Mouse (Mus musculus) WW6 (cell line): ENCODE results near the gene Tenm4.
A peak's percentile ranks its signal among the peaks of the same experiment; 100 is the strongest.

Experiments
- DNase-seq: peaks from one replicate; pipeline ENCODE4 v3.0.0-alpha.2; 2013; ENCODE audit warnings: low read depth, low spot score

The Tenm4 gene

GRCm38 (mm10) chr7:96474560-96475089, 303.6 kb downstream of the Tenm4 start:
- no peak for DNase-seq

DNA sequence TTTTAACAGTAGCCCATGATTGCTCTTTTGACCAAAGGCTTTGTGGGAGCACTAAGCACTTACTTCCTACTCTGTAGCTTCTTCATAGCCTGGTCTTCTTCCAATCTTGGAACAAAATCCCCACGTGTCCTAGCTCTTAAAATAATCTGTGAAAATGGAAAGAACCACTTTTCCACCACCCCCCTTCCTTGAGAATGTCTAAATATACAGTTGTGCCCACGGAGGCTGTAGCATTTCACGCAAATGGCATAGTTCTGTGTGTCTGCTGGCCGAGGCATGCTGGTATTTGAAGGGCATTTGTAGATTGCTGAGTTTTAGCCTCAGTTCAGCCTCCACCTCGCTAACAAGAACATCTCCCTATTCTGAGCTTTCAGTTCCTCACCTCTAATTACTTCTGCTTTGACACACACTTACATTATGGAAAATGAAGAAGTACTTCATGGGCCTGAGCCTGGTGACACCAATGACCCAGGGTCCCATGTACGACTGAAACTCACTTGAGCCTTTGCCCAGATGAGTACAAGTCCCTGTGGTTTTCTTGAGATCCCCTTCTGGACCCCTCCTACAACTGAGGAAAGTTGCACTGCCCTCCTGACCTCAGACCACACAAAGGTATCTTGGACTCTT, 306.1 kb downstream of the Tenm4 start:
- DNase-seq, result no peak

GRCm38 (mm10) chr7:96479139-96479538, 308.1 kb downstream of the Tenm4 start:
- DNase-seq, result no peak

- no peak for DNase-seq
Observed at GRCm38 (mm10) chr7:96480351-96480983, 309.4 kb downstream of the Tenm4 start.

- DNase-seq, result no peak
Observed at GRCm38 (mm10) chr7:96482953-96483352, 311.9 kb downstream of the Tenm4 start.

GRCm38 (mm10) chr7:96484006-96484581, 313.0 kb downstream of the Tenm4 start:
- no peak for DNase-seq

DNA sequence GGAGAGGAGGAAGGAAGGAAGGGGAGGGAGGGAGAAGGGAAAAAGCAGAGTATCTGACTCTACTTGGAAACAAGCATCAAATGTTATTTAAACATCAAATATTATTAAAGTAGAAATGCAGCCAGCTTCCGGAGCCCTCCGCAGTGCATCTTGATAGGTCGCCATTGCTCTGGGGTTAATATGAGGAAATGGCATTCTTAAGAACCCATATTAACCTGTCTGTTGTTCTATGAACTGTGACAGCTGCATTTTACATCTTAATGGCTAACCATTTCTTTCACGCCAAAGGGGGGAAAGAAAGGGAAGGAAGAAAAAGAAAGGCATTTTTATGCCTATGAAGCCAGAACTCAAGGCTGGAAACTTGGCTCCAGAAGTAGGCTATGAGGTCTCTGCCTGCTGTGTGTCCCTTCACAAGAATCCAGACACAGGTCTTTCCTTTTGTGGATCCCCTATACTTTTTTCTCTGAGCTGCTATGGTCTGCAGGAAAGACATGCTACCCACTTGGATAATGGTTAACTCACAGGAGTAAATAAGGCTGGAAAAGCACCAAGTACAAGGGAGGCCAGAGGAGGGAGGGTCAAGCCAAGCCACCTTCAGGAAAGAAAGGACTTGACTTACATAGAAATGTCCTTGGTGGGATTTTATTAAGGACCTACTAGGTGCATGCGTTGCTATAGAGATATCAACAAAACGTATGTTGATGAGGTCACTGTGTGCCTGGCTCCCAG, 318.5 kb downstream of the Tenm4 start:
- DNase-seq, result no peak

- no peak for DNase-seq
Observed at GRCm38 (mm10) chr7:96491896-96492295, 320.9 kb downstream of the Tenm4 start.

DNA sequence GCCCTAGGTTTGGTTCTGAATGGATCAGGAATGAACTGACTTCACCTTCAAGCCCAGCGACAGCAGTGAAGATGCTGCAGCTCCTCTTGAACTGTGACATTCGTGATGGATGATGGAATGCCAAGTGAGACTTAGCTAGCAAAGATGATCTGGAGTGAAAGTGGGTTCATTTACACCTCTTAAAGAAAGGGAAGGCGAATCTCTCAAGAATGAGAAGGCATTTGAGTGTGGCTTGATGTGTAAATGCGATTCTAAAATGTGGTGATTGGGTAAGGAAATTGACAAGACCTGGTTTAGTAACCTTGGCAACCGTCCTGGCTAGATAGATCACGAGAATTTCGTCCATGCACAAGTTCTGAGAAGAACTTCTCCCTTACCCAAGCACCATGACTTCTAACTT, 321.6 kb downstream of the Tenm4 start:
- DNase-seq, result no peak

DNA sequence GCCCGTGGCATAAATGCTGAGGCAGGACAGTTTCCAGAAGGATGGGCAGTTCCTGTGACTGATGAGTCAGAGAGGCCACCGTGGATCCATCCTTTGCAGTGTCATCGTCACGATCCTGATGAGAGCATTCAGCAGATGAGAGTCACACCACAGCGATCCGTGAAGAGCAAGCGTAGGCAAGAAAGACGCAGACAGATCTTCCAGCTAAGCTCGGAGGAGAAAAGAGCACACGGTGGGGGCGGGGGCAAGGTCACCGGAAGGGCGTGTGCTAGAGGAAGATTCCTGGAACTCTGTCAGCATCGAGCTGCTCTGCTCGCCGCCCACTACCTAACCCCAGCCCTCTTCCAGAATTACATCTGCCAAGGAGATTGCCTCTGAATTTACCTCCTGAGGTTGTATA, 323.0 kb downstream of the Tenm4 start:
- DNase-seq, result peak; percentile 29

GRCm38 (mm10) chr7:96500108-96500507, 329.1 kb downstream of the Tenm4 start:
- DNase-seq, result no peak

DNA sequence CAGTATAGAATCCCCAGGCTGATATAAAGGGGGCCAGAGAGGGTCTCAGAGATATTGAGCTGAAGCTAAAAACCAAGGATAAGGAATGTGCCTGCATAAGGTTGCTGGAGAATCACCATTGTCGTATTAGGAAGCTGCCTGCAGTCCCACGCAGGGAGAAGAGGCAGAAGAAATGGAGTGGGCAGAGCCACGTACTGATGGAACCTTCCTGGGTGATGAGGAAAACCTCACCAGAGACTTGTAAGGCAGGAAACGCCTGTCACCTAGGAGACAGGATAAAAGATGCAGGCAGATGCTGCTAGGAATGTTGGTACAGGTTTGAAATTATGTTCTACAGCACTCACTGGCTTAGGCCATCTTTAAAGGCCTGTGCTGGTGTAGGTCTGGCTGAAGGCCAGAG, 329.8 kb downstream of the Tenm4 start:
- no peak for DNase-seq

DNA sequence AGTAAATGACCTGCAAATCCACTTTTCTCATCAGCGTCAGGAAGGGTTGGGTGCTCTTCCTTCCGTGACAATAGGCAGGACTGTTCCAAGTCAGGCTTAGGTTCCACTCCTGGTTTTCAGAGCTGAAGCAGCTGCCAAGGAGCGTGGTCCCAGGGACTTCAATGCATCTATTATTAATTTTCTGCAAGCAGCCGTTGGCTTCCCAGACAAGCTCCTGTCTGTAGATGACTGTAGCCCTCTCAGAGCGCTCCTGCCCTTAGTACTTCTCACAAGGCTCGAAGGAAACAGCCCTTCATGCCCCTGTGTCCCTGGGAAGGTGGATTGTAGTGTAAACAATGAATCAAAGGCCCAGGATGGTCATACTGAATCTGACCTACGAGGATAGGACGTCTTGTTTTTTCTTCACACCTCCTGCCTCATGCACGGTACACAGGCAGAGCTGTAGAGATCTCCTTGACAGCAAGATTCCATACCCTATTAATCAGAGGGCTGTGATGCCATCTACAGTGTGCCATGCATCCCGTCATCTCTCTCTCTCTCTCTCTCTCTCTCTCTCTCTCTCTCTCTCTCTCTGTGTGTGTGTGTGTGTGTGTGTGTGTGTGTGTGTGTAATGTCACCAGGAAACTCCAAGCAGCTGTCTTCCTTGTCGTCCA, 331.4 kb downstream of the Tenm4 start:
- no peak for DNase-seq

DNA sequence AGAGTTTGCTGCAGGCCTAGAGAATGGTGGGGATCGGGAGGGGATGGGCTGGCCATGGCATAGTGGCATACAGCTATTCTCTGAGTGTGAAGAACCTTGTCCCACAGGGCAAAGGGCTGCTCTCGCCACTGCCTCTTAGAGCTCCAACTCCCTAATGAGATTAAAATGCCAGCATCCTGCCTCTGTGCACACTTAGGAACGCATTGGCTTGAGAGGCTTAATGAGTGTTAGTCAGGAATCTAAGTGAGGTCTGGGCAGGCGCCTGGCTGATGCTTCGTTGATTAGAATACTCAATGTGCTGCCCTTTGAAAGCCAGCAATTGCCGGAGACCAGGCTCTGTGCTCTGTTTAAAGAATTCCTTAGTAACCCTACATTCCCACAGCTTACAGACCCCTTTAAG, 334.5 kb downstream of the Tenm4 start:
- DNase-seq, result no peak

DNA sequence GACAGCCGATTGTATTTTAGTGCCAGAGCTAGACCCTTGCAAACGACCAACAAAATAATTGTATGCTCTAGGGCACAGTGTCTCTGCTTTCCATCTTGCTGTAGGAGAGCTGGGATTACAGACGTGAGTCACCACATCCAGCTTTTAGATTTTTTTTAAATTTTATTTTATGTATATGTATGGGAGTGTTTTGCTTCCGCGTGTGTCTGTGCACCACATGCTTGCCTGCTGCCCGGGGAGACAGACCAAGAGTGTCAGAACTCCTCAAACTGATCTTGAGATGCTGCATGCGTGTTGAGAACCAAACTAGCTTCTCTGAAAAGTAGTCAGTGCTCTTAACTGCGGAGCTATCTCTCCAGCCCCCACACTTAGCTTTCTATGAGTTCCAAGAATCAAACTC, 336.0 kb downstream of the Tenm4 start:
- no peak for DNase-seq

GRCm38 (mm10) chr7:96510396-96510795, 339.4 kb downstream of the Tenm4 start:
- no peak for DNase-seq

DNA sequence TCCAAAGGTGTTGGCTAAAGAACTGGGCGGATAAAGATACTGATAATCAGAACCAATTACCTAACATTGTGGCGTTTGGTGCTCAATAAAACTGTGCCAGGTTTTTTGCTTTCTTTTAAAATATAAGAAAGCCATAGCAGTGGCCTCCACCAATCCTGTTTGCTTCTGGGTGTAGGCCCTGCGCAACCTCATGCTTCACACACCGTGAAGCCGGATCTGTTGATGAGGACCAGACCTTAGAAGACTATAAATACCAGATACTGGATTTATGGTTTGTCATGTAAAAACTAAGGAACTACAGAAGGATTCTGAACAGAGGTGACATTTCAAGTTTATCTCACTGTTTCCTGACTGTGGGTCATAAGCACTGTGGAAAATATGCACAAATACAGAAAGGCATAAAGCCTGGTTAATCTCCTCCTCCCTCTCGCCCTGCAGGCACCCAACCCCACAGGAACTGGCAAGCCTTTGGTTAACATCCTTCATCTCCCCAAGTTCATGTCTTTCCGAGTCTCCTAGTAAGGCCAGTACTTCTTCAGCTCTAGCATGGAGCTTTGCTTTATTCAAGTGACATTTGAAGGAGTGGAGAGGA, 340.1 kb downstream of the Tenm4 start:
- DNase-seq, result no peak

DNA sequence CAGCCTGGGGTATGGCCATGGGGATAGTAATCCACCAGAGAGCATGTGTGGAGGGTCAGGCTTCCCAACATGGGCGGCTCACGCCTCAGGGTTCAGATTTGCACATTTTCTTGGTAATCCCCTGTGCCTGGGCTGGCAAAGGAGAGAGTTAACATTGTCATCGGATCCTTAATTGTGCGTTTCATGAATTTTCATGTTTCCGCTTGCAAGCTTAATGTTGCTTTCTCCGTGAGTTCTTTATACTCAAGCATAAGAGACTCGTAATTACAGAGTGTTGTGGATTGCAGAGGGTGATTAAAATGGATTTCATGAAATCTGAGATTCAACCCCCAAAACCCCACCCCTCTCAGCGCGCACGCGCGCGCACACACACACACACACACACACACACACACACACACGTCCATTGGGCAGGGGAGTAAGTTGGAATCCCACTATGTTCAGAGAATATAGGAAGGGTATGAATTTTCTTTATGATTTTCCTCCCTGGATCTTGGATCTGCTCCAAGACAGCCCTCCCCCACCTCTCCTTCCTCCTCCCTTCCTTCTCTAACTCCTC, 341.0 kb downstream of the Tenm4 start:
- DNase-seq, result no peak

- DNase-seq, result no peak
Observed at GRCm38 (mm10) chr7:96519216-96519615, 348.2 kb downstream of the Tenm4 start.

GRCm38 (mm10) chr7:96521956-96522355, 350.9 kb downstream of the Tenm4 start:
- no peak for DNase-seq

- no peak for DNase-seq
Observed at GRCm38 (mm10) chr7:96523673-96524072, 352.6 kb downstream of the Tenm4 start.
